Mouse (Mus musculus): ENCODE measurements at regions not wholly inside any gene's neighbourhood (a gene's known extent, or its start where the extent isn't known, plus 50 kb on each side); places are given as distances from the start of the nearest gene placed in this dataset.

- ATAC-seq (ENCODE audit: low FRiP score, low read depth) = no peak
- H3K4me2 ChIP-seq (replicated peaks; ENCODE audit: low read depth, low read length, severe bottlenecking) = no peak overlapping the region
These were observed 818.7 kb downstream of the Diaph3 start for GRCm38 (mm10) chr14:86322365-86322764.

GRCm38 (mm10) chr14:86315974-86316373, 825.1 kb downstream of the Diaph3 start:
- TF ChIP-seq POLR2A (IDR thresholded peaks at IDR 0.05; ENCODE audit: borderline replicate concordance, extremely low read depth, insufficient read depth, insufficient read length) = no peak
- no peaks in the 10 kb centered on the region for H3K27me3 ChIP-seq (ENCODE audit: control insufficient read depth, insufficient read depth, low read length)
- H3K4me2 ChIP-seq (replicated peaks; ENCODE audit: low read depth, low read length, severe bottlenecking) = no peak overlapping the region
- no peaks in the 10 kb centered on the region for H3K4me1 ChIP-seq (ENCODE audit: control insufficient read depth, insufficient read depth, low read length)
- H3K9me3 ChIP-seq (ENCODE audit: control insufficient read depth, low read length) = no peaks in the 10 kb centered on the region
- no peak overlapping the region for H3K27ac ChIP-seq (replicated peaks; ENCODE audit: low read depth, low read length)
- 84% methylated on average over 6 of the region's 6 CpGs for WGBS
- H3K36me3 ChIP-seq (ENCODE audit: control insufficient read depth, insufficient read depth, low read length) = no peaks in the 10 kb centered on the region
- ATAC-seq (ENCODE audit: low FRiP score, low read depth) = no peak
- no peak overlapping the region for H3K9ac ChIP-seq (ENCODE audit: low read depth, low read length, severe bottlenecking)
- H3K4me3 ChIP-seq (replicated peaks; ENCODE audit: low read length) = no peak overlapping the region
- no peak for DNase-seq (ENCODE audit: low spot score)

More at GRCm38 (mm10) chr14:86322365-86322764, 818.7 kb downstream of the Diaph3 start:
- Histone ChIP-seq H3K27me3 (ENCODE audit: control insufficient read depth, insufficient read depth, low read length) (no peaks in the 10 kb centered on the region), H3K4me3 (replicated peaks; ENCODE audit: low read length) (no peak overlapping the region), H3K36me3 (ENCODE audit: control insufficient read depth, insufficient read depth, low read length) (no peaks in the 10 kb centered on the region), H3K9me3 (ENCODE audit: control insufficient read depth, low read length) (no peaks in the 10 kb centered on the region), H3K27ac (replicated peaks; ENCODE audit: low read depth, low read length) (no peak overlapping the region), H3K4me1 (ENCODE audit: control insufficient read depth, insufficient read depth, low read length) (no peaks in the 10 kb centered on the region), H3K9ac (ENCODE audit: low read depth, low read length, severe bottlenecking) (no peak overlapping the region)
- no peak for TF ChIP-seq POLR2A (IDR thresholded peaks at IDR 0.05; ENCODE audit: borderline replicate concordance, extremely low read depth, insufficient read depth, insufficient read length)
- WGBS = 41% methylated on average over 7 of the region's 7 CpGs
- no peak for DNase-seq (ENCODE audit: low spot score)

- H3K36me3 ChIP-seq (ENCODE audit: control insufficient read depth, insufficient read depth, low read length) = no peaks in the 10 kb centered on the region
- H3K9me3 ChIP-seq (ENCODE audit: control insufficient read depth, low read length) = no peaks in the 10 kb centered on the region
- H3K4me3 ChIP-seq (replicated peaks; ENCODE audit: low read length) = no peak overlapping the region
- H3K27ac ChIP-seq (replicated peaks; ENCODE audit: low read depth, low read length) = no peak overlapping the region
- DNase-seq (ENCODE audit: low spot score) = no peak
- 70% methylated on average over 7 of the region's 7 CpGs for WGBS
- no peak overlapping the region for H3K9ac ChIP-seq (ENCODE audit: low read depth, low read length, severe bottlenecking)
- TF ChIP-seq POLR2A (IDR thresholded peaks at IDR 0.05; ENCODE audit: borderline replicate concordance, extremely low read depth, insufficient read depth, insufficient read length) = no peak
- H3K27me3 ChIP-seq (ENCODE audit: control insufficient read depth, insufficient read depth, low read length) = no peaks in the 10 kb centered on the region
- no peak overlapping the region for H3K4me2 ChIP-seq (replicated peaks; ENCODE audit: low read depth, low read length, severe bottlenecking)
- ATAC-seq (ENCODE audit: low FRiP score, low read depth) = no peak; the same call in 1 of the 2 replicates
- H3K4me1 ChIP-seq (ENCODE audit: control insufficient read depth, insufficient read depth, low read length) = 0 out of 2 replicates have a peak, but pooled peaks cover 3% of the 10 kb centered on the region
These were observed 832.0 kb downstream of the Diaph3 start for GRCm38 (mm10) chr14:86308949-86309543.

GRCm38 (mm10) chr14:86307806-86308205, 833.2 kb downstream of the Diaph3 start:
- WGBS = 38% methylated on average over 2 of the region's 2 CpGs
- Histone ChIP-seq H3K4me1 (ENCODE audit: control insufficient read depth, insufficient read depth, low read length) (0 out of 2 replicates have a peak, but pooled peaks cover 3% of the 10 kb centered on the region), H3K27ac (replicated peaks; ENCODE audit: low read depth, low read length) (no peak overlapping the region), H3K27me3 (ENCODE audit: control insufficient read depth, insufficient read depth, low read length) (no peaks in the 10 kb centered on the region), H3K36me3 (ENCODE audit: control insufficient read depth, insufficient read depth, low read length) (no peaks in the 10 kb centered on the region), H3K9me3 (ENCODE audit: control insufficient read depth, low read length) (no peaks in the 10 kb centered on the region), H3K9ac (ENCODE audit: low read depth, low read length, severe bottlenecking) (no peak overlapping the region), H3K4me2 (replicated peaks; ENCODE audit: low read depth, low read length, severe bottlenecking) (no peak overlapping the region), H3K4me3 (replicated peaks; ENCODE audit: low read length) (no peak overlapping the region)
- ATAC-seq (ENCODE audit: low FRiP score, low read depth) (peak; percentile 72; the same call in 1 of the 2 replicates), DNase-seq (ENCODE audit: low spot score) (peak; percentile 59)
- TF ChIP-seq POLR2A (IDR thresholded peaks at IDR 0.05; ENCODE audit: borderline replicate concordance, extremely low read depth, insufficient read depth, insufficient read length) = no peak

GRCm38 (mm10) chr14:86301666-86302065, 839.4 kb downstream of the Diaph3 start:
- no peak overlapping the region for H3K27ac ChIP-seq (replicated peaks; ENCODE audit: low read depth, low read length)
- ATAC-seq (ENCODE audit: low FRiP score, low read depth) (no peak; the same call in 1 of the 2 replicates), DNase-seq (ENCODE audit: low spot score) (peak; percentile 58)
- H3K4me2 ChIP-seq (replicated peaks; ENCODE audit: low read depth, low read length, severe bottlenecking) = no peak overlapping the region
- H3K36me3 ChIP-seq (ENCODE audit: control insufficient read depth, insufficient read depth, low read length) = no peaks in the 10 kb centered on the region
- H3K4me1 ChIP-seq (ENCODE audit: control insufficient read depth, insufficient read depth, low read length) = no peaks in the 10 kb centered on the region
- H3K4me3 ChIP-seq (replicated peaks; ENCODE audit: low read length) = no peak overlapping the region
- WGBS = 71% methylated on average over 5 of the region's 5 CpGs
- no peak for TF ChIP-seq POLR2A (IDR thresholded peaks at IDR 0.05; ENCODE audit: borderline replicate concordance, extremely low read depth, insufficient read depth, insufficient read length)
- no peaks in the 10 kb centered on the region for H3K27me3 ChIP-seq (ENCODE audit: control insufficient read depth, insufficient read depth, low read length)
- no peak overlapping the region for H3K9ac ChIP-seq (ENCODE audit: low read depth, low read length, severe bottlenecking)
- H3K9me3 ChIP-seq (ENCODE audit: control insufficient read depth, low read length) = no peaks in the 10 kb centered on the region

Measured in limb, embryonic 14.5 days (tissue).